Mouse (Mus musculus) spleen, adult 2 months (tissue): ENCODE measurements at regions not wholly inside any gene's neighbourhood (a gene's known extent, or its start where the extent isn't known, plus 50 kb on each side); places are given as distances from the start of the nearest gene placed in this dataset.

ENCODE experiments used
- CTCF ChIP-seq: fragments of 200-500 bp; IDR thresholded peaks from 2 replicates; pipeline ENCODE4 v1.5.1; 2011; ENCODE audit warnings: mild to moderate bottlenecking, inconsistent platforms; ENCODE audit not compliant: insufficient read depth, insufficient read length, insufficient replicate concordance; ENCODE audit errors: extremely low read depth
- POLR2A ChIP-seq: fragments of 200-500 bp; IDR thresholded peaks from 2 replicates; pipeline ENCODE4 v1.6.1; 2011; ENCODE audit warnings: low read depth, low read length, inconsistent platforms

GRCm38 (mm10) chr3:100381363-100381762 is 107.8 kb downstream of the Tent5c start:
- TF ChIP-seq POLR2A: no peak
- no peak for TF ChIP-seq CTCF
